Mouse (Mus musculus): ENCODE data around the gene L2hgdh.

DNA sequence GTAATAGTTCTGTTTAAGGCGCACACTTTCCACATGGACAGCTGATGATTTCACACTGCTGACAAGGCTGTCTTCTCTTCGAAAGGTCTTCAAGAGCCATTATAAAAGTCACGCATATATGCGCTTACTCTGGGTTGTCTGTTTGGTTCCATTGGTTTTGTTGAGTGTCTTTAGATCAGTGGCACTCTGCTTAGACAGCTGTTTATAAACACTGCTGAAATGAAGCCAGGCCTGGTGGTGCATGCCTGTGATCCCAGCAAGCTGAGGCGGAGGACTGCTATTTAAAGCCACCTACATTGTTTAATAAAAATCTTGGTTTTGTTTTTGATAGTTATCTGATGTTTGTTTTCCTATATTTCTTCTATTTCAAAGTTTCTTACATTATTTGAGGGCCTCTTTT, 58.0 kb downstream of the L2hgdh start:
- TF ChIP-seq POU5F1 (IDR thresholded peaks at IDR 0.05; ENCODE audit: borderline replicate concordance, low read length) = no peak
- TF ChIP-seq CTCF (conservative IDR thresholded peaks at IDR 0.05; ENCODE audit: low read length) = no peak
- TF ChIP-seq NANOG (IDR thresholded peaks at IDR 0.05; ENCODE audit: borderline replicate concordance, low read length) = no peak
